Comparison of ENCODE assay signal across 24 mouse cellular contexts in the genomic region with DNA sequence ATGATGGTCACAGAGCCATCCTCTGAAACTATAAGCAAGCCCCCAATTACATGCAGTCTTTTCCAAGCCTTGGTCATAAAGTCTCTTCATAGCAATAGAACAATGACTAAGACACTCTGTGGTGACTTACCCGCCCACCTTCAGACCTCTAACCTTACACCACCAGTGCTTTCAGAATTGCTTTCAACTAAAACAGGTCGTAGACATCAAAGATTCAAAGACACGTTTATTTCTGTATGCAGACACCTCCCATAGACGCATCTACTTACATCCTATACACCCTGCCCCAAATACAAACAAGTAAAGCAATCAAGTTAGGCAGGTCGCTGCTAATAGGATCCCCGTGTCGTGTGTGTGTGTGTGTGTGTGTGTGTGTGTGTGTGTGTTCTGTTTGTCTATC. TPM values are rescaled to one million over a fixed set of nuclear protein-coding genes. Genes with fewer than 3 reads are reported as not detected.
DNase-seq lines count a peak whose midpoint lies in the region; ATAC-seq lines count a peak whose summit lies in the region.
"Had no signal": no experiment of that assay in that cellular context is flagged by ENCODE, and none has a peak within 500 bp of the region (broad histone marks: within the 10 kb centered on the region; RNA-seq: fewer than 3 reads in every experiment).

No protein-coding gene starts in this region.

- H3K4me2 ChIP-seq in forebrain, embryonic 11.5 days (ENCODE audit: low read depth, low read length, severe bottlenecking), result no peak overlapping the region
- H3K4me2 ChIP-seq in midbrain, embryonic 16.5 days (ENCODE audit: low read length), result no peak overlapping the region
- H3K4me2 ChIP-seq: embryonic facial prominence, embryonic 13.5 days; embryonic facial prominence, embryonic 15.5 days; forebrain, embryonic 13.5 days; forebrain, embryonic 15.5 days had no signal

- H3K4me3 ChIP-seq in forebrain, embryonic 11.5 days (ENCODE audit: low read depth, low read length), result no peak overlapping the region
- no peak overlapping the region for H3K4me3 ChIP-seq in midbrain, embryonic 16.5 days (ENCODE audit: low read depth, low read length)
- H3K4me3 ChIP-seq: embryonic facial prominence, embryonic 13.5 days; embryonic facial prominence, embryonic 15.5 days; erythroblast, embryonic 14.5 days; forebrain, embryonic 10.5 days; forebrain, embryonic 13.5 days; forebrain, embryonic 15.5 days had no signal

- peak; percentile 54 for DNase-seq in heart, adult 11 months
- no peak for DNase-seq in heart, postnatal 36 days
- peak; percentile 47 for DNase-seq in induced T-regulatory cell, adult 2 months (ENCODE audit: low read depth)
- peak; percentile 34 for DNase-seq in naive thymus-derived CD4-positive, alpha-beta T cell, adult 2 months (ENCODE audit: low read depth)
- no peak for DNase-seq in cerebellum, adult 11 months
- DNase-seq in forebrain, embryonic 11.5 days (ENCODE audit: low spot score), result no peak
- DNase-seq: adrenal gland, adult 8-10 months; adrenal gland, postnatal 14 days; adrenal gland, postnatal 36 days; B cell, adult 2 months; cerebellum, adult 18-20 months; cerebellum, adult 8-10 months; cerebellum, postnatal 10 days; cerebellum, postnatal 36 days; embryo, embryonic 11 days; forebrain, postnatal 0 days had no signal

- no peaks in the 10 kb centered on the region for H3K27me3 ChIP-seq in forebrain, embryonic 11.5 days (ENCODE audit: control insufficient read depth, insufficient read depth, low read length)
- H3K27me3 ChIP-seq in midbrain, embryonic 16.5 days (ENCODE audit: control insufficient read depth, insufficient read depth, low read depth, low read length), result no peaks in the 10 kb centered on the region
- H3K27me3 ChIP-seq: embryonic facial prominence, embryonic 13.5 days; embryonic facial prominence, embryonic 15.5 days; forebrain, embryonic 13.5 days; forebrain, embryonic 15.5 days had no signal

- no peaks in the 10 kb centered on the region for H3K36me3 ChIP-seq in forebrain, embryonic 11.5 days (ENCODE audit: control insufficient read depth, insufficient read depth, low read length)
- peaks cover 24% of the 10 kb centered on the region for H3K36me3 ChIP-seq in midbrain, embryonic 16.5 days (ENCODE audit: control insufficient read depth, insufficient read depth, low read length)
- H3K36me3 ChIP-seq: embryonic facial prominence, embryonic 13.5 days; embryonic facial prominence, embryonic 15.5 days had no signal

- intact Hi-C loops in heart, postnatal 36 days (cut with DNase I), result no loop called here

- peaks cover 2% of the 10 kb centered on the region for H3K4me1 ChIP-seq in forebrain, embryonic 11.5 days (replicated peaks; ENCODE audit: control insufficient read depth, insufficient read depth, low read length)
- peaks cover 2% of the 10 kb centered on the region; the same call in 1 of the 2 replicates for H3K4me1 ChIP-seq in midbrain, embryonic 16.5 days (ENCODE audit: control insufficient read depth, insufficient read depth, low read length)

- H3K27ac ChIP-seq in forebrain, embryonic 11.5 days (ENCODE audit: low read depth, low read length), result no peak overlapping the region
- no peak overlapping the region for H3K27ac ChIP-seq in midbrain, embryonic 16.5 days (ENCODE audit: low read length)
- H3K27ac ChIP-seq: embryonic facial prominence, embryonic 13.5 days; embryonic facial prominence, embryonic 15.5 days; forebrain, embryonic 10.5 days; forebrain, embryonic 13.5 days; forebrain, embryonic 15.5 days had no signal

- no peaks in the 10 kb centered on the region for H3K9me3 ChIP-seq in forebrain, embryonic 11.5 days (ENCODE audit: control insufficient read depth, low read length)
- no peaks in the 10 kb centered on the region for H3K9me3 ChIP-seq in midbrain, embryonic 16.5 days (replicated peaks; ENCODE audit: control insufficient read depth, low read length, poor library complexity, severe bottlenecking)
- H3K9me3 ChIP-seq: embryonic facial prominence, embryonic 13.5 days; embryonic facial prominence, embryonic 15.5 days; forebrain, embryonic 10.5 days; forebrain, embryonic 13.5 days; forebrain, embryonic 15.5 days had no signal

- no peak overlapping the region for H3K9ac ChIP-seq in forebrain, embryonic 11.5 days (ENCODE audit: low read length)
- H3K9ac ChIP-seq in midbrain, embryonic 16.5 days (ENCODE audit: low read depth, low read length), result no peak overlapping the region
- H3K9ac ChIP-seq: embryonic facial prominence, embryonic 13.5 days; embryonic facial prominence, embryonic 15.5 days; forebrain, embryonic 13.5 days; forebrain, embryonic 15.5 days; forebrain, postnatal 0 days had no signal

- WGBS in forebrain, embryonic 11.5 days, result 84% methylated on average over 7 of the region's 7 CpGs
- WGBS in midbrain, embryonic 16.5 days, result 87% methylated on average over 7 of the region's 7 CpGs

- ATAC-seq in CD4-positive, CD25-positive, alpha-beta regulatory T cell, adult 4 months, result peak; percentile 37
- ATAC-seq in forebrain, embryonic 11.5 days (replicated peaks; ENCODE audit: low FRiP score), result no peak
- no peak for ATAC-seq in midbrain, embryonic 16.5 days
- ATAC-seq: forebrain, embryonic 13.5 days; forebrain, embryonic 15.5 days; forebrain, postnatal 0 days had no signal

RNA-seq across cellular contexts. Expression of gene Tbc1d30, which starts 50.4 kb away (rescaled TPM):
- 1 to 10 TPM; 2.8 to 3.0 TPM for total RNA-seq in heart, postnatal 36 days (2021)
- polyA plus RNA-seq in CD4-positive, CD25-positive, alpha-beta regulatory T cell, adult 4 months (2017; shearing (Covaris generic)), result 1 to 10 TPM; 3.1 to 3.4 TPM
- polyA plus RNA-seq in forebrain, embryonic 11.5 days (2014; fragmentation: Nextera tagmentation; extraction: Ambion mirVana), result 3.0 and 3.3 TPM in 2 replicates
- 14.7 and 15.1 TPM in 2 replicates for polyA plus RNA-seq in midbrain, embryonic 16.5 days (2015; fragmentation: Nextera tagmentation; extraction: Ambion mirVana)
- polyA plus RNA-seq: erythroblast, embryonic 14.5 days had no signal

Comparison
In these comparisons a context has a peak if more than half of its experiments do, and no peak if none do; other contexts are left out.
1. DNase-seq: peak in heart, adult 11 months (single experiment), induced T-regulatory cell, adult 2 months (single experiment) and naive thymus-derived CD4-positive, alpha-beta T cell, adult 2 months (single experiment); none in heart, postnatal 36 days (0 of 2), cerebellum, adult 11 months (single experiment) and forebrain, embryonic 11.5 days (single experiment).